ENCODE assay signal across 10 mouse cellular contexts in genomic region chr14:98181545-98181944, GRCm38 (mm10). TPM values are rescaled to one million over a fixed set of nuclear protein-coding genes. Genes with fewer than 3 reads are reported as not detected.
DNase-seq lines count a peak whose midpoint lies in the region; ATAC-seq lines count a peak whose summit lies in the region.
"Had no signal": no experiment of that assay in that cellular context is flagged by ENCODE, and none has a peak within 500 bp of the region (broad histone marks: within the 10 kb centered on the region; RNA-seq: fewer than 3 reads in every experiment).

No protein-coding gene starts in this region.

- H3K9me3 ChIP-seq in midbrain, embryonic 15.5 days = no peaks in the 10 kb centered on the region
- H3K9me3 ChIP-seq: embryonic facial prominence, embryonic 12.5 days had no signal

- intact Hi-C loops in left cerebral cortex, postnatal 25 days (cut with DNase I) = loop anchor here (5.0 to 10.0 kb wide), 3 partner anchors 627 to 1227 kb away; no protein-coding TSS in a partner anchor

- H3K36me3 ChIP-seq in midbrain, embryonic 15.5 days (replicated peaks) = no peaks in the 10 kb centered on the region
- H3K36me3 ChIP-seq: embryonic facial prominence, embryonic 12.5 days had no signal

- 7% methylated on average over 1 of the region's 1 CpGs for WGBS in midbrain, embryonic 15.5 days

- H3K27me3 ChIP-seq in midbrain, embryonic 15.5 days (replicated peaks) = no peaks in the 10 kb centered on the region
- H3K27me3 ChIP-seq: CH12.LX; embryonic facial prominence, embryonic 12.5 days had no signal

- no peak overlapping the region for H3K4me3 ChIP-seq in midbrain, embryonic 15.5 days
- H3K4me3 ChIP-seq: embryonic facial prominence, embryonic 12.5 days had no signal

- DNase-seq in embryo, embryonic 10 days (ENCODE audit: low spot score) = peak; percentile 61
- DNase-seq in embryo, embryonic 9.5 days (ENCODE audit: extremely low spot score) = no peak
- DNase-seq in left cerebral cortex, postnatal 25 days (ENCODE audit: low spot score in 2 of 2) = peak; percentile 23 to 31
- no peak for DNase-seq in left cerebral cortex, adult 18-20 months (ENCODE audit: low spot score in 2 of 2)
- no peak for DNase-seq in cerebellum, adult 9-10 months
- DNase-seq in ovary, postnatal 14 days (ENCODE audit: low spot score) = no peak

- H3K27ac ChIP-seq in midbrain, embryonic 15.5 days = no peak overlapping the region
- H3K27ac ChIP-seq: embryonic facial prominence, embryonic 12.5 days had no signal

- H3K9ac ChIP-seq in midbrain, embryonic 15.5 days = no peak overlapping the region
- H3K9ac ChIP-seq: embryonic facial prominence, embryonic 12.5 days had no signal

- peak; percentile 62; the same call in 1 of the 2 replicates for ATAC-seq in granulocyte monocyte progenitor cell, adult 5-6 weeks (replicated peaks; ENCODE audit: poor library complexity, severe bottlenecking)
- ATAC-seq in midbrain, embryonic 15.5 days (replicated peaks) = peak; percentile 56; the same call in 1 of the 2 replicates

- no peak overlapping the region for H3K4me2 ChIP-seq in midbrain, embryonic 15.5 days
- H3K4me2 ChIP-seq: embryonic facial prominence, embryonic 12.5 days had no signal

- no peaks in the 10 kb centered on the region for H3K4me1 ChIP-seq in midbrain, embryonic 15.5 days
- H3K4me1 ChIP-seq: embryonic facial prominence, embryonic 12.5 days had no signal

RNA-seq across cellular contexts. Expression of gene Dach1, which starts 12.0 kb away (rescaled TPM):
- total RNA-seq in left cerebral cortex, postnatal 25 days (2021) = 1 to 10 TPM; 4.1 to 7.9 TPM
- 10 to 100 TPM in 1 of 2 experiments, 1 to 10 TPM in 1; 7.0 to 10.4 TPM for total RNA-seq in left cerebral cortex, adult 18-20 months (2021)
- total RNA-seq in granulocyte monocyte progenitor cell, adult 5-6 weeks (2014; fragmentation: Nextera tagmentation) = 12.9 and 16.9 TPM in 2 replicates
- total RNA-seq in granulocyte monocyte progenitor cell, adult 5-6 weeks (2017) = 7.1 and 9.9 TPM in 2 replicates
- polyA plus RNA-seq in midbrain, embryonic 15.5 days (2015; fragmentation: Nextera tagmentation; extraction: Ambion mirVana) = 8.9 and 9.4 TPM in 2 replicates
- total RNA-seq: CH12.LX had no signal

Comparison
In these comparisons a context has a peak if more than half of its experiments do, and no peak if none do; other contexts are left out.
1. DNase-seq: peak in embryo, embryonic 10 days (single experiment) and left cerebral cortex, postnatal 25 days (2 of 2); none in embryo, embryonic 9.5 days (single experiment), left cerebral cortex, adult 18-20 months (0 of 2), cerebellum, adult 9-10 months (single experiment) and ovary, postnatal 14 days (single experiment).